Mouse (Mus musculus): Measurements from ENCODE around the gene Car3.

Gene Car3

DNA sequence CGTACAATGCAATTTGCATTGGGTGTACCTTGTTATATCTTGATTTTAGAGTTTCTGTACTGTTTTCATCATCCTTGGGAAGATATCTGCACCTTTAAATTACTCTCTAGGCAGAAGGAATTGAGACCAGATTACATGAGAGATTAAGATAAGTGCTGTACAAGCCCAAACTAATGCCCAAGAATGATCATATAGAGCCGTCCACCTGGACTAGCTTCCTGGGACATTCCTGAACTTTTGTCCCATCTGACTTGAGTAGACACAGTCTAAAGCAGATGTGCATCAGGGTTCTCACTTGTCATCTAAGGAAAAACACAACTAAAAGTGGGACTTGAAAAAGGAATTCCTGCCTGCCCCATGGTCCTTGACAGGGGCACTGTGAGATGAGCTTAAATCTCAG is 2.6 kb downstream of the Car3 start:
- Histone ChIP-seq H3K9me3 (ENCODE audit: low read length) (no peaks in the 10 kb centered on the region), H3K4me3 (replicated peaks; ENCODE audit: low read length) (no peak overlapping the region), H3K4me1 (replicated peaks; ENCODE audit: low read depth, low read length) (peaks cover 35% of the 10 kb centered on the region), H3K27me3 (ENCODE audit: insufficient read depth, low read length) (no peaks in the 10 kb centered on the region), H3K36me3 (ENCODE audit: insufficient read depth, low read length) (no peaks in the 10 kb centered on the region)
- TF ChIP-seq CTCF (conservative IDR thresholded peaks at IDR 0.05; ENCODE audit: low read length) (no peak), NANOG (IDR thresholded peaks at IDR 0.05; ENCODE audit: borderline replicate concordance, low read length) (no peak), POU5F1 (IDR thresholded peaks at IDR 0.05; ENCODE audit: borderline replicate concordance, low read length) (no peak)

DNA sequence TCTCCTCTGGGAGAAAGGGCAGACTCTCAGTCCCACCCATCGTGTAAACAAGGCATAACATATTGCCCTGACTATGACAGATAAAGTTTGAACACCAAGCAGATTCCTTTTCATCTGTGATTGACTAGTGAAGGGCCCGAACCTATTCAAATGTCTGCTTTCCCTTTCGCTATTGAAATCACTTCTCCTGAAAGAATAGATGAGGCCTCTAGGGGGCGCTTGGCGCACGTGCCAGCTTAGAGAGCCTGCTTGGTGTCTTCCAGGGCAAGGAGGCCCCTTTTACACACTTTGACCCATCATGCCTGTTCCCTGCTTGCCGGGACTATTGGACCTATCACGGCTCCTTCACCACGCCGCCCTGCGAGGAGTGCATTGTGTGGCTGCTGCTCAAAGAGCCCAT is 6.5 kb downstream of the Car3 start:
- peaks cover 5% of the 10 kb centered on the region; the same call in 1 of the 2 replicates for H3K36me3 ChIP-seq (ENCODE audit: insufficient read depth, low read length)
- no peaks in the 10 kb centered on the region for H3K27me3 ChIP-seq (ENCODE audit: insufficient read depth, low read length)
- H3K9me3 ChIP-seq (ENCODE audit: low read length): peaks cover 6% of the 10 kb centered on the region
- peaks cover 14% of the 10 kb centered on the region for H3K4me1 ChIP-seq (replicated peaks; ENCODE audit: low read depth, low read length)
- TF ChIP-seq CTCF (conservative IDR thresholded peaks at IDR 0.05; ENCODE audit: low read length) (peak; percentile 70), NANOG (IDR thresholded peaks at IDR 0.05; ENCODE audit: borderline replicate concordance, low read length) (no peak)
- H3K4me3 ChIP-seq (replicated peaks; ENCODE audit: low read length): no peak overlapping the region

- Histone ChIP-seq H3K4me3 (replicated peaks; ENCODE audit: low read length) (no peak overlapping the region), H3K27me3 (ENCODE audit: insufficient read depth, low read length) (no peaks in the 10 kb centered on the region), H3K4me1 (replicated peaks; ENCODE audit: low read depth, low read length) (peaks cover 14% of the 10 kb centered on the region), H3K36me3 (ENCODE audit: insufficient read depth, low read length) (peaks cover 5% of the 10 kb centered on the region; the same call in 1 of the 2 replicates), H3K9me3 (ENCODE audit: low read length) (peaks cover 6% of the 10 kb centered on the region)
- no peak for TF ChIP-seq POU5F1 (IDR thresholded peaks at IDR 0.05; ENCODE audit: borderline replicate concordance, low read length)
- no peak for TF ChIP-seq CTCF (conservative IDR thresholded peaks at IDR 0.05; ENCODE audit: low read length)
- TF ChIP-seq NANOG (IDR thresholded peaks at IDR 0.05; ENCODE audit: borderline replicate concordance, low read length): no peak
Measured at GRCm38 (mm10) chr3:14870528-14870927, 7.2 kb downstream of the Car3 start.

- TF ChIP-seq CTCF (conservative IDR thresholded peaks at IDR 0.05; ENCODE audit: low read length) (no peak), NANOG (IDR thresholded peaks at IDR 0.05; ENCODE audit: borderline replicate concordance, low read length) (no peak), POU5F1 (IDR thresholded peaks at IDR 0.05; ENCODE audit: borderline replicate concordance, low read length) (no peak)
- H3K36me3 ChIP-seq (ENCODE audit: insufficient read depth, low read length): peaks cover 5% of the 10 kb centered on the region; the same call in 1 of the 2 replicates
- H3K4me3 ChIP-seq (replicated peaks; ENCODE audit: low read length): no peak overlapping the region
- H3K27me3 ChIP-seq (ENCODE audit: insufficient read depth, low read length): no peaks in the 10 kb centered on the region
- H3K4me1 ChIP-seq (replicated peaks; ENCODE audit: low read depth, low read length): peaks cover 17% of the 10 kb centered on the region
- H3K9me3 ChIP-seq (ENCODE audit: low read length): peaks cover 6% of the 10 kb centered on the region
Measured at GRCm38 (mm10) chr3:14871386-14871785, 8.1 kb downstream of the Car3 start.

DNA sequence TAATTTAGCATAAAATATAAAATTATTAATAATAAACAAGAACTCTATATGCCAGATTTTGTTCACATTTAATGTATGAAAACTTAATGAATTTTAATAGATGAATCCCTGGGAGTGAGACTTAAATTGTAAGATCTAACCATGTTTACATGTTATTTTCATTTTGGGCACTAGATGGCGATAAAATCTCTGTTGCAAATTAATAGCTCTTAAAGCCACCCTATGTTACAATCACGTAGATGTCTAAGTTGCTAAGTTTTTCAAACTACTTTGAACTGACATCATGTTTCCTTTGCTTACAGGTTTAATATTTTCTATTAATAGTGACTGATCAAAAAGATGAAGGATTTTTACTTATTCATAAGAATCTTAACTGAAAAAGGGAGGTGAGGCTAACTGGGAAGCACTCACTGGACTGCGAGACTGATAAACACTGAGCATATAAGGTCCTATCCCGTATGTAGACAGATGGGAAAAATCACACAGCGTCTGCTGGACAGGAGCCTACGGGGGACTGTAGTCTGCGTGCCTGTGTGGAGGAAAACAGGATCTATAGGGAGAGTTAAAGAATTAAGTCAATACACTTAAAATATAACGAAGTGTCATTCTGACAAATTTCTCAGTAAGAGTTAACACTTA is 11.2 kb downstream of the Car3 start:
- H3K27me3 ChIP-seq (ENCODE audit: insufficient read depth, low read length): no peaks in the 10 kb centered on the region
- no peak overlapping the region for H3K4me3 ChIP-seq (replicated peaks; ENCODE audit: low read length)
- H3K36me3 ChIP-seq (ENCODE audit: insufficient read depth, low read length): peaks cover 5% of the 10 kb centered on the region; the same call in 1 of the 2 replicates
- peaks cover 16% of the 10 kb centered on the region for H3K4me1 ChIP-seq (replicated peaks; ENCODE audit: low read depth, low read length)
- TF ChIP-seq POU5F1 (IDR thresholded peaks at IDR 0.05; ENCODE audit: borderline replicate concordance, low read length) (no peak), CTCF (conservative IDR thresholded peaks at IDR 0.05; ENCODE audit: low read length) (peak; percentile 65)
- H3K9me3 ChIP-seq (ENCODE audit: low read length): peaks cover 6% of the 10 kb centered on the region

DNA sequence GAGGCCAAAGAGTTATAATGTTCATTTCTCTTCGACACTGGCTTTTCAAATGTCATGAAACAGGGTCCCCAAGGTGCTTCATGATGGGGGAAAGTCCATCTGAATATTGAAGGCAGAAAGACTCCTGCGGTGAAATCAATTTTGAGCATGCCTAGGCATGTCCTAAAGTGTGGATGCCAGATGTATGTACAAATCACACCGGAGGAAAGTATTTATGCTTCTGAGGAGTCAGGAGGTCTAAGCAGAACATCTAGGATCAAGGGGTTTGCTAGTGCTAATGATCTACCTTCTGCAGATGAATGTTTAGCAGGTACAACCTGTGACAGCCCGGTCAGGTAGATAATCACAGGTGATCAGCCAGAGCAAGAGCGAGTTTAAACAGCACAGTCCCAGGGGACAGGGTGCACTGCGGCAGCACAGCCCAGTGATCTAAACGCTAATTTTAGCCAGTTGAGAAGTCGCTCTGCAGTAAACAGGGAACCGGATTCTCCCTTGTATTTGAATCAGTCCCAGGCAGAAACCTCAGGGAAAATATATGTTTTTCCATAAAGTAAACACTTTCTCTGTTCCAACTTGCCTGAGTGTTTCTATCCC is 13.1 kb downstream of the Car3 start:
- H3K9me3 ChIP-seq (ENCODE audit: low read length): peaks cover 3% of the 10 kb centered on the region
- peaks cover 14% of the 10 kb centered on the region for H3K4me1 ChIP-seq (replicated peaks; ENCODE audit: low read depth, low read length)
- no peaks in the 10 kb centered on the region for H3K27me3 ChIP-seq (ENCODE audit: insufficient read depth, low read length)
- H3K4me3 ChIP-seq (replicated peaks; ENCODE audit: low read length): no peak overlapping the region
- peaks cover 1% of the 10 kb centered on the region; the same call in 1 of the 2 replicates for H3K36me3 ChIP-seq (ENCODE audit: insufficient read depth, low read length)
- TF ChIP-seq POU5F1 (IDR thresholded peaks at IDR 0.05; ENCODE audit: borderline replicate concordance, low read length) (no peak), CTCF (conservative IDR thresholded peaks at IDR 0.05; ENCODE audit: low read length) (no peak)

DNA sequence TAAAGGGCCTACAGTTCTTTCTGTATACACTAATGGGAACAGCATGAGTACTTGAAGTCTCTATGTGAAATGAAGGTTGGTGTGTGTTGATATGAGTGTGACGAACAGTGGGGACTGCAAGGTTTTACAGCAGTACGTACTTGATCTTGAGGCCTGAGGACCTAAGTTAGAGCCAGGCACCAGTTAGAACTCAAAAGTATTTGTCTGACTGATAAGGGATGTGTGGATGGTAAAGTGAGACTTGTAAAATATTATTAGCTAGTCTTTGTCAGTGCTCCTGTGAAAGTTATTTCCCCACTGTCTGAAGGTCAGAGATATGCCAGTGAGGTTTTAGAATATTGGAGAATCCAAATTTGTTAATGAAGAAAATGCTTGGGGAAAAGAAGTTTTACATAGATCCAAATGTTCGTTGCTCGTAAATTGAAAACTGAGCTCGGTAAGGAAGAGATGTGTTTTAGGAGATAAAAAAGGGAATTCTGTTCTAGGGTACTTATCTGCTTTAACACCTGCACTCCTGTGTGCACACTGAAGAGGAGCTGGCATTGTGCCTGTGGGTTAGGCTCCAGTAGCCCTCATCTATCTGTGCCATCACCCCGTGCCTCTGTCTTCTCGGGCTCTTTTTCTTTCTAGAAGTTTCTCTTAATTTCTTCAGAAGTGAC is 14.1 kb downstream of the Car3 start:
- Histone ChIP-seq H3K27me3 (ENCODE audit: insufficient read depth, low read length) (no peaks in the 10 kb centered on the region), H3K4me1 (replicated peaks; ENCODE audit: low read depth, low read length) (peaks cover 14% of the 10 kb centered on the region), H3K4me3 (replicated peaks; ENCODE audit: low read length) (no peak overlapping the region), H3K9me3 (ENCODE audit: low read length) (no peaks in the 10 kb centered on the region), H3K36me3 (ENCODE audit: insufficient read depth, low read length) (no peaks in the 10 kb centered on the region)
- TF ChIP-seq CTCF (conservative IDR thresholded peaks at IDR 0.05; ENCODE audit: low read length): no peak
- no peak for TF ChIP-seq NANOG (IDR thresholded peaks at IDR 0.05; ENCODE audit: borderline replicate concordance, low read length)
- no peak for TF ChIP-seq POU5F1 (IDR thresholded peaks at IDR 0.05; ENCODE audit: borderline replicate concordance, low read length)

GRCm38 (mm10) chr3:14878749-14879223 is 15.5 kb downstream of the Car3 start:
- TF ChIP-seq NANOG (IDR thresholded peaks at IDR 0.05; ENCODE audit: borderline replicate concordance, low read length) (no peak), CTCF (conservative IDR thresholded peaks at IDR 0.05; ENCODE audit: low read length) (no peak), POU5F1 (IDR thresholded peaks at IDR 0.05; ENCODE audit: borderline replicate concordance, low read length) (no peak)
- no peaks in the 10 kb centered on the region for H3K36me3 ChIP-seq (ENCODE audit: insufficient read depth, low read length)
- no peak overlapping the region for H3K4me3 ChIP-seq (replicated peaks; ENCODE audit: low read length)
- no peaks in the 10 kb centered on the region for H3K9me3 ChIP-seq (ENCODE audit: low read length)
- peaks cover 14% of the 10 kb centered on the region for H3K4me1 ChIP-seq (replicated peaks; ENCODE audit: low read depth, low read length)
- no peaks in the 10 kb centered on the region for H3K27me3 ChIP-seq (ENCODE audit: insufficient read depth, low read length)
